Mouse (Mus musculus): ENCODE results near the gene Pprc1. TPM values are rescaled to one million over a fixed set of nuclear protein-coding genes. Genes with fewer than 3 reads are reported as not detected.

The Pprc1 gene
- polyA plus RNA-seq, 1 experiment from 2014 or later, result 49.4 TPM

GRCm38 (mm10) chr19:46004814-46005466 is 39.7 kb upstream of the Pprc1 start:
- H3K36me3 ChIP-seq (ENCODE audit: control insufficient read depth, insufficient read depth, low read length), result no peaks in the 10 kb centered on the region; the same call in 1 of the 2 replicates
- H3K27ac ChIP-seq (ENCODE audit: low read length), result no peak overlapping the region
- no peak overlapping the region for H3K4me2 ChIP-seq (replicated peaks; ENCODE audit: low read depth, low read length)
- no peak overlapping the region for H3K9ac ChIP-seq (replicated peaks; ENCODE audit: low read depth, low read length)
- 74% methylated on average over 17 of the region's 17 CpGs for WGBS
- ATAC-seq (ENCODE audit: insufficient number of reproducible peaks, insufficient read depth, low FRiP score, low read depth), result no peak
- no peaks in the 10 kb centered on the region for H3K9me3 ChIP-seq (ENCODE audit: control insufficient read depth, low read depth, low read length)
- peaks cover 7% of the 10 kb centered on the region; the same call in 1 of the 2 replicates for H3K4me1 ChIP-seq (ENCODE audit: control insufficient read depth, insufficient read depth, low read length)
- H3K27me3 ChIP-seq (ENCODE audit: control insufficient read depth, insufficient read depth, low read length), result no peaks in the 10 kb centered on the region
- H3K4me3 ChIP-seq (ENCODE audit: low read depth, low read length), result no peak overlapping the region

GRCm38 (mm10) chr19:46005680-46006079 is 39.0 kb upstream of the Pprc1 start:
- WGBS, result 88% methylated on average over 7 of the region's 7 CpGs
- Histone ChIP-seq H3K27me3 (ENCODE audit: control insufficient read depth, insufficient read depth, low read length) (no peaks in the 10 kb centered on the region), H3K4me1 (ENCODE audit: control insufficient read depth, insufficient read depth, low read length) (peaks cover 7% of the 10 kb centered on the region; the same call in 1 of the 2 replicates), H3K9ac (replicated peaks; ENCODE audit: low read depth, low read length) (no peak overlapping the region), H3K36me3 (ENCODE audit: control insufficient read depth, insufficient read depth, low read length) (no peaks in the 10 kb centered on the region; the same call in 1 of the 2 replicates), H3K4me3 (ENCODE audit: low read depth, low read length) (no peak overlapping the region), H3K9me3 (ENCODE audit: control insufficient read depth, low read depth, low read length) (no peaks in the 10 kb centered on the region), H3K4me2 (replicated peaks; ENCODE audit: low read depth, low read length) (no peak overlapping the region), H3K27ac (ENCODE audit: low read length) (no peak overlapping the region)
- no peak for ATAC-seq (ENCODE audit: insufficient number of reproducible peaks, insufficient read depth, low FRiP score, low read depth)

- ATAC-seq (ENCODE audit: insufficient number of reproducible peaks, insufficient read depth, low FRiP score, low read depth), result peak; percentile 67; the same call in 1 of the 2 replicates
- Histone ChIP-seq H3K36me3 (ENCODE audit: control insufficient read depth, insufficient read depth, low read length) (no peaks in the 10 kb centered on the region), H3K27me3 (ENCODE audit: control insufficient read depth, insufficient read depth, low read length) (no peaks in the 10 kb centered on the region), H3K9me3 (ENCODE audit: control insufficient read depth, low read depth, low read length) (no peaks in the 10 kb centered on the region), H3K9ac (replicated peaks; ENCODE audit: low read depth, low read length) (no peak overlapping the region), H3K4me2 (replicated peaks; ENCODE audit: low read depth, low read length) (no peak overlapping the region), H3K4me3 (ENCODE audit: low read depth, low read length) (no peak overlapping the region), H3K4me1 (ENCODE audit: control insufficient read depth, insufficient read depth, low read length) (no peaks in the 10 kb centered on the region), H3K27ac (ENCODE audit: low read length) (no peak overlapping the region)
- WGBS, result 37% methylated on average over 12 of the region's 12 CpGs
These were observed 30.0 kb upstream of the Pprc1 start for GRCm38 (mm10) chr19:46014572-46015178.

- Histone ChIP-seq H3K36me3 (ENCODE audit: control insufficient read depth, insufficient read depth, low read length) (no peaks in the 10 kb centered on the region), H3K4me1 (ENCODE audit: control insufficient read depth, insufficient read depth, low read length) (no peaks in the 10 kb centered on the region), H3K27me3 (ENCODE audit: control insufficient read depth, insufficient read depth, low read length) (no peaks in the 10 kb centered on the region), H3K9ac (replicated peaks; ENCODE audit: low read depth, low read length) (no peak overlapping the region), H3K4me3 (ENCODE audit: low read depth, low read length) (no peak overlapping the region), H3K4me2 (replicated peaks; ENCODE audit: low read depth, low read length) (no peak overlapping the region), H3K9me3 (ENCODE audit: control insufficient read depth, low read depth, low read length) (no peaks in the 10 kb centered on the region), H3K27ac (ENCODE audit: low read length) (no peak overlapping the region)
- WGBS, result 70% methylated on average over 2 of the region's 2 CpGs
- no peak for ATAC-seq (ENCODE audit: insufficient number of reproducible peaks, insufficient read depth, low FRiP score, low read depth)
These were observed 28.7 kb upstream of the Pprc1 start for GRCm38 (mm10) chr19:46016023-46016422.

GRCm38 (mm10) chr19:46024959-46025358 is 19.7 kb upstream of the Pprc1 start:
- no peak overlapping the region for H3K4me2 ChIP-seq (replicated peaks; ENCODE audit: low read depth, low read length)
- no peak overlapping the region for H3K9ac ChIP-seq (replicated peaks; ENCODE audit: low read depth, low read length)
- peak; percentile 81 for ATAC-seq (ENCODE audit: insufficient number of reproducible peaks, insufficient read depth, low FRiP score, low read depth)
- H3K4me3 ChIP-seq (ENCODE audit: low read depth, low read length), result no peak overlapping the region
- H3K27ac ChIP-seq (ENCODE audit: low read length), result no peak overlapping the region
- no peaks in the 10 kb centered on the region for H3K36me3 ChIP-seq (ENCODE audit: control insufficient read depth, insufficient read depth, low read length)
- 60% methylated on average over 6 of the region's 6 CpGs for WGBS
- no peaks in the 10 kb centered on the region for H3K4me1 ChIP-seq (ENCODE audit: control insufficient read depth, insufficient read depth, low read length)
- H3K9me3 ChIP-seq (ENCODE audit: control insufficient read depth, low read depth, low read length), result no peaks in the 10 kb centered on the region
- no peaks in the 10 kb centered on the region for H3K27me3 ChIP-seq (ENCODE audit: control insufficient read depth, insufficient read depth, low read length)

GRCm38 (mm10) chr19:46026567-46026966 is 18.1 kb upstream of the Pprc1 start:
- H3K9me3 ChIP-seq (ENCODE audit: control insufficient read depth, low read depth, low read length), result no peaks in the 10 kb centered on the region
- H3K36me3 ChIP-seq (ENCODE audit: control insufficient read depth, insufficient read depth, low read length), result 0 out of 2 replicates have a peak, but pooled peaks cover 6% of the 10 kb centered on the region
- ATAC-seq (ENCODE audit: insufficient number of reproducible peaks, insufficient read depth, low FRiP score, low read depth), result no peak
- no peak overlapping the region for H3K27ac ChIP-seq (ENCODE audit: low read length)
- no peak overlapping the region for H3K4me3 ChIP-seq (ENCODE audit: low read depth, low read length)
- H3K4me1 ChIP-seq (ENCODE audit: control insufficient read depth, insufficient read depth, low read length), result no peaks in the 10 kb centered on the region
- no peaks in the 10 kb centered on the region for H3K27me3 ChIP-seq (ENCODE audit: control insufficient read depth, insufficient read depth, low read length)
- no peak overlapping the region for H3K9ac ChIP-seq (replicated peaks; ENCODE audit: low read depth, low read length)
- no peak overlapping the region for H3K4me2 ChIP-seq (replicated peaks; ENCODE audit: low read depth, low read length)
- WGBS, result 54% methylated on average over 8 of the region's 8 CpGs

- Histone ChIP-seq H3K27me3 (ENCODE audit: control insufficient read depth, insufficient read depth, low read length) (no peaks in the 10 kb centered on the region), H3K4me3 (ENCODE audit: low read depth, low read length) (no peak overlapping the region), H3K9ac (replicated peaks; ENCODE audit: low read depth, low read length) (no peak overlapping the region), H3K9me3 (ENCODE audit: control insufficient read depth, low read depth, low read length) (no peaks in the 10 kb centered on the region), H3K4me1 (ENCODE audit: control insufficient read depth, insufficient read depth, low read length) (no peaks in the 10 kb centered on the region), H3K4me2 (replicated peaks; ENCODE audit: low read depth, low read length) (no peak overlapping the region), H3K27ac (ENCODE audit: low read length) (no peak overlapping the region), H3K36me3 (ENCODE audit: control insufficient read depth, insufficient read depth, low read length) (peaks cover 29% of the 10 kb centered on the region)
- whole genome bisulfite sequencing, result 72% methylated on average over 11 of the region's 11 CpGs
- no peak for ATAC-seq (ENCODE audit: insufficient number of reproducible peaks, insufficient read depth, low FRiP score, low read depth)
These were observed 15.9 kb upstream of the Pprc1 start for GRCm38 (mm10) chr19:46028747-46029320.

- no peak overlapping the region for H3K4me2 ChIP-seq (replicated peaks; ENCODE audit: low read depth, low read length)
- H3K36me3 ChIP-seq (ENCODE audit: control insufficient read depth, insufficient read depth, low read length), result peaks cover 37% of the 10 kb centered on the region
- no peak overlapping the region for H3K9ac ChIP-seq (replicated peaks; ENCODE audit: low read depth, low read length)
- no peak for ATAC-seq (ENCODE audit: insufficient number of reproducible peaks, insufficient read depth, low FRiP score, low read depth)
- H3K9me3 ChIP-seq (ENCODE audit: control insufficient read depth, low read depth, low read length), result no peaks in the 10 kb centered on the region
- no peaks in the 10 kb centered on the region for H3K27me3 ChIP-seq (ENCODE audit: control insufficient read depth, insufficient read depth, low read length)
- no peaks in the 10 kb centered on the region for H3K4me1 ChIP-seq (ENCODE audit: control insufficient read depth, insufficient read depth, low read length)
- 77% methylated on average over 1 of the region's 1 CpGs for WGBS
- H3K4me3 ChIP-seq (ENCODE audit: low read depth, low read length), result no peak overlapping the region
- H3K27ac ChIP-seq (ENCODE audit: low read length), result no peak overlapping the region
These were observed 15.0 kb upstream of the Pprc1 start for GRCm38 (mm10) chr19:46029652-46030051.

Measured in stomach, embryonic 14.5 days (tissue).